Mouse (Mus musculus): ENCODE results near the gene Olfr464. TPM values are rescaled to one million over a fixed set of nuclear protein-coding genes. Genes with fewer than 3 reads are reported as not detected.

Olfr464 gene
- polyA plus RNA-seq, 1 experiment from 2014 or later = not detected

Other genes starting within 250 kb of the Olfr464 start
- 99.6 TPM for gene Supt4a, start 183.4 kb downstream of the Olfr464 start, polyA plus RNA-seq (2021)
- gene Tspoap1, start 160.4 kb downstream of the Olfr464 start, polyA plus RNA-seq (2021) = 9.5 TPM
- gene Mpo, start 127.4 kb downstream of the Olfr464 start, polyA plus RNA-seq (2021) = not detected
- gene Lpo, start 92.7 kb downstream of the Olfr464 start, polyA plus RNA-seq (2021) = not detected
- 6.0 TPM for gene Mks1, start 67.8 kb downstream of the Olfr464 start, polyA plus RNA-seq (2021)
- not detected for gene Epx, start 45.4 kb downstream of the Olfr464 start, polyA plus RNA-seq (2021)
- gene Olfr462, start 28.7 kb downstream of the Olfr464 start, polyA plus RNA-seq (2021) = not detected
- not detected for gene Olfr463, start 23.6 kb downstream of the Olfr464 start, polyA plus RNA-seq (2021)
- gene Dynll2, start 66.6 kb upstream of the Olfr464 start, polyA plus RNA-seq (2021) = 150 TPM
- 301 TPM for gene Srsf1, start 126.4 kb upstream of the Olfr464 start, polyA plus RNA-seq (2021)
- 56.7 TPM for gene Vezf1, start 147.3 kb upstream of the Olfr464 start, polyA plus RNA-seq (2021)
- 42.0 TPM for gene Cuedc1, start 177.1 kb upstream of the Olfr464 start, polyA plus RNA-seq (2021)

Measured in Patski (cell line).